In the genomic region with DNA sequence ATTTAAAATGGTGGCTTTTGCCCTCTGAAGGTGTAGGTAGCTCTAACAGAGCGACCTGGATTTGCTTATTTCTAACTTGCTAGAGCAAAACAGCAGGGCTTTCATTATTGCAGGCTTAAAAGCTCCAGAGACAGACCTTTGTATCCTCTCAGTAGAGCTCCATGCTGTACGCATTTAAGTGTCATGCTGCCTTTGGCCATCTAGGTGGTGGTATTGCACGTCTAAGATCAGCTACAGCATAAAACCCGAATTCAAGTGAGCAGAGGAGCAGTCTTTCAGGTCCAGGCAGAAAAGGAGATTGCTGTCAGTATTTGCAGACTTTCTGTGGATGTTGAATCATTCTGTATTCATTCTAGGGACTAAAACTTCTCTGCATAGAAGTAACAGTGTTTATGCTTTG, we compare ENCODE assay signal across 8 mouse cellular contexts. TPM values are rescaled to one million over a fixed set of nuclear protein-coding genes. Genes with fewer than 3 reads are reported as not detected.
DNase-seq lines count a peak whose midpoint lies in the region; ATAC-seq and TF ChIP-seq lines count a peak whose summit lies in the region.

No protein-coding gene starts in this region.

- peak; percentile 82 for DNase-seq in kidney, adult 2 months
- DNase-seq in G1E (ENCODE audit: low spot score), result peak; percentile 47
- DNase-seq in cerebellum, postnatal 10 days, result peak; percentile 69 to 70
- DNase-seq in left cerebral cortex, postnatal 25 days (ENCODE audit: low spot score in 2 of 2), result peak; percentile 41 to 60
- peak; percentile 67 for DNase-seq in thymus, postnatal 25 days

- 6% methylated on average over 4 of the region's 4 CpGs for WGBS in kidney, adult 2 months
- 24% methylated on average over 4 of the region's 4 CpGs for WGBS in kidney, embryonic 16.5 days
- 16% methylated on average over 4 of the region's 4 CpGs for WGBS in heart, embryonic 14.5 days
- 10% methylated on average over 4 of the region's 4 CpGs for WGBS in midbrain, embryonic 15.5 days

- H3K27ac ChIP-seq in kidney, adult 2 months (ENCODE audit: insufficient read depth, low read depth, low read length), result no peak overlapping the region
- H3K27ac ChIP-seq in kidney, embryonic 16.5 days (ENCODE audit: low read length), result no peak overlapping the region
- no peak overlapping the region for H3K27ac ChIP-seq in heart, embryonic 14.5 days (replicated peaks in 1 of 2; ENCODE audit: control insufficient read depth in 1 of 2, insufficient read depth in 1 of 2, low read depth in 2 of 2, low read length in 2 of 2)
- H3K27ac ChIP-seq in midbrain, embryonic 15.5 days, result no peak overlapping the region

- ATAC-seq in kidney, embryonic 16.5 days (ENCODE audit: low FRiP score, low TSS enrichment), result no peak
- ATAC-seq in G1E (ENCODE audit: extremely low read depth, insufficient number of reproducible peaks, low FRiP score, poor library complexity, severe bottlenecking), result 0 out of 2 replicates have a peak, but pooled peaks have one; percentile 38
- no peak for ATAC-seq in heart, embryonic 14.5 days (ENCODE audit: insufficient number of reproducible peaks, insufficient read depth, low FRiP score, low read depth)
- 0 out of 2 replicates have a peak, but pooled peaks have one; percentile 29 for ATAC-seq in midbrain, embryonic 15.5 days (replicated peaks)

- no peaks in the 10 kb centered on the region for H3K27me3 ChIP-seq in kidney, adult 2 months (replicated peaks; ENCODE audit: control insufficient read depth, insufficient read depth, low read length)
- no peaks in the 10 kb centered on the region for H3K27me3 ChIP-seq in kidney, embryonic 16.5 days (ENCODE audit: insufficient read depth, low read length)
- no peaks in the 10 kb centered on the region for H3K27me3 ChIP-seq in G1E (ENCODE audit: insufficient read depth, low read length)
- H3K27me3 ChIP-seq in heart, embryonic 14.5 days (ENCODE audit: control insufficient read depth, insufficient read depth, low read length), result no peaks in the 10 kb centered on the region
- H3K27me3 ChIP-seq in midbrain, embryonic 15.5 days (replicated peaks), result no peaks in the 10 kb centered on the region

- H3K4me1 ChIP-seq in kidney, adult 2 months (ENCODE audit: control insufficient read depth, insufficient read depth, low read length), result peaks cover 32% of the 10 kb centered on the region; the same call in 1 of the 2 replicates
- H3K4me1 ChIP-seq in kidney, embryonic 16.5 days (ENCODE audit: insufficient read depth, low read length), result peaks cover 40% of the 10 kb centered on the region
- H3K4me1 ChIP-seq in G1E (ENCODE audit: insufficient read depth, low read depth, low read length), result peaks cover 60% of the 10 kb centered on the region
- H3K4me1 ChIP-seq in heart, embryonic 14.5 days (ENCODE audit: control insufficient read depth in 2 of 2, insufficient read depth in 2 of 2, low read length in 2 of 2), result peaks cover 0 to 30% of the 10 kb centered on the region in 2 experiments; a peak in 3 of 4 replicates
- H3K4me1 ChIP-seq in midbrain, embryonic 15.5 days, result peaks cover 21% of the 10 kb centered on the region

- H3K9me3 ChIP-seq in kidney, embryonic 16.5 days (ENCODE audit: low read length), result no peaks in the 10 kb centered on the region
- H3K9me3 ChIP-seq in G1E (replicated peaks), result no peaks in the 10 kb centered on the region
- no peaks in the 10 kb centered on the region for H3K9me3 ChIP-seq in heart, embryonic 14.5 days (ENCODE audit: control insufficient read depth, low read length)
- no peaks in the 10 kb centered on the region for H3K9me3 ChIP-seq in midbrain, embryonic 15.5 days

- H3K9ac ChIP-seq in kidney, embryonic 16.5 days (replicated peaks; ENCODE audit: low read length), result no peak overlapping the region
- peak overlapping the region; percentile 21; the same call in 1 of the 2 replicates for H3K9ac ChIP-seq in heart, embryonic 14.5 days (ENCODE audit: low read length)
- no peak overlapping the region for H3K9ac ChIP-seq in midbrain, embryonic 15.5 days

- peak; percentile 73 for TF ChIP-seq CTCF in kidney, adult 2 months (conservative IDR thresholded peaks at IDR 0.05; ENCODE audit: insufficient read depth, insufficient read length, low read depth, low read length)
- peak; percentile 29; the same call in 1 of the 2 replicates for TF ChIP-seq CTCF in G1E (IDR thresholded peaks at IDR 0.05; ENCODE audit: low read depth, low read length)

- intact Hi-C loops in left cerebral cortex, postnatal 25 days (cut with DNase I), result no loop called here

- TF ChIP-seq POLR2A in kidney, adult 2 months (IDR thresholded peaks at IDR 0.05; ENCODE audit: low read depth, low read length), result no peak

- no peaks in the 10 kb centered on the region; the same call in 1 of the 2 replicates for H3K36me3 ChIP-seq in kidney, adult 2 months (ENCODE audit: control insufficient read depth, insufficient read depth, low read length)
- H3K36me3 ChIP-seq in kidney, embryonic 16.5 days (ENCODE audit: insufficient read depth, low read length), result peaks cover 13% of the 10 kb centered on the region; the same call in 1 of the 2 replicates
- peaks cover 56% of the 10 kb centered on the region for H3K36me3 ChIP-seq in G1E (replicated peaks)
- peaks cover 55% of the 10 kb centered on the region for H3K36me3 ChIP-seq in heart, embryonic 14.5 days (ENCODE audit: control insufficient read depth, insufficient read depth, low read length)
- H3K36me3 ChIP-seq in midbrain, embryonic 15.5 days (replicated peaks), result no peaks in the 10 kb centered on the region

- no peak overlapping the region for H3K4me2 ChIP-seq in kidney, embryonic 16.5 days (replicated peaks; ENCODE audit: low read depth, low read length)
- peak overlapping the region; percentile 24; the same call in 1 of the 2 replicates for H3K4me2 ChIP-seq in heart, embryonic 14.5 days (ENCODE audit: low read length)
- H3K4me2 ChIP-seq in midbrain, embryonic 15.5 days, result no peak overlapping the region

- no peak overlapping the region for H3K4me3 ChIP-seq in kidney, adult 2 months (ENCODE audit: insufficient read depth, low read depth, low read length)
- H3K4me3 ChIP-seq in kidney, embryonic 16.5 days (ENCODE audit: low read length), result no peak overlapping the region
- no peak overlapping the region; the same call in 1 of the 2 replicates for H3K4me3 ChIP-seq in G1E (ENCODE audit: low read depth, low read length)
- H3K4me3 ChIP-seq in heart, embryonic 14.5 days (ENCODE audit: control insufficient read depth in 1 of 2, insufficient read depth in 1 of 2, low read depth in 1 of 2, low read length in 2 of 2), result no peak overlapping the region
- no peak overlapping the region for H3K4me3 ChIP-seq in midbrain, embryonic 15.5 days

RNA-seq across cellular contexts. Expression of a gene that starts 6.7 kb away (rescaled TPM):
- polyA plus RNA-seq in kidney, adult 2 months (2012; rRNA removed), result 32.5 and 35.3 TPM in 2 replicates
- polyA plus RNA-seq in kidney, embryonic 16.5 days (2015; fragmentation: Nextera tagmentation; extraction: Ambion mirVana), result 33.7 and 40.4 TPM in 2 replicates
- total RNA-seq in G1E (2014; fragmentation: Nextera tagmentation), result 53.2 and 65.4 TPM in 2 replicates
- total RNA-seq in G1E (2017), result 15.5 and 18.8 TPM in 2 replicates
- 25.8 and 32.0 TPM in 2 replicates for polyA plus RNA-seq in G1E (2012)
- 34.5 and 38.8 TPM in 2 replicates for polyA plus RNA-seq in heart, embryonic 14.5 days (2014; fragmentation: Nextera tagmentation; extraction: Ambion mirVana)
- 10 to 100 TPM; 26.6 to 26.8 TPM for total RNA-seq in left cerebral cortex, postnatal 25 days (2021)
- 18.8 and 19.9 TPM in 2 replicates for polyA plus RNA-seq in midbrain, embryonic 15.5 days (2015; fragmentation: Nextera tagmentation; extraction: Ambion mirVana)

RNA-seq across cellular contexts. Expression of a gene that starts 7.8 kb away (rescaled TPM):
- 84.6 and 85.7 TPM in 2 replicates for polyA plus RNA-seq in kidney, adult 2 months (2012; rRNA removed)
- 117 and 118 TPM in 2 replicates for polyA plus RNA-seq in kidney, embryonic 16.5 days (2015; fragmentation: Nextera tagmentation; extraction: Ambion mirVana)
- total RNA-seq in G1E (2014; fragmentation: Nextera tagmentation) (171 and 207 TPM in 2 replicates), G1E (2017) (102 and 115 TPM in 2 replicates)
- polyA plus RNA-seq in G1E (2012), result 9.6 and 17.5 TPM in 2 replicates
- 89.8 and 91.3 TPM in 2 replicates for polyA plus RNA-seq in heart, embryonic 14.5 days (2014; fragmentation: Nextera tagmentation; extraction: Ambion mirVana)
- 10 to 100 TPM; 48.3 to 48.6 TPM for total RNA-seq in left cerebral cortex, postnatal 25 days (2021)
- 59.9 and 61.8 TPM in 2 replicates for polyA plus RNA-seq in midbrain, embryonic 15.5 days (2015; fragmentation: Nextera tagmentation; extraction: Ambion mirVana)

Comparison
In these comparisons a context has a peak if more than half of its experiments do, and no peak if none do; other contexts are left out.
1. ATAC-seq: peak in G1E (single experiment) and midbrain, embryonic 15.5 days (single experiment); none in kidney, embryonic 16.5 days (single experiment) and heart, embryonic 14.5 days (single experiment).
2. Peak in every context shown above with its lines, with median percentiles within 50 percentile points of each other: DNase-seq.